Mouse (Mus musculus) frontal cortex, adult (tissue): ENCODE results near the gene 1700011L22Rik.

Experiments
- ATAC-seq: cut with Nextera tagmentation; 2 replicates; pipeline ENCODE4 v1.9.2; 2017; ENCODE audit warnings: mild to moderate bottlenecking, moderate library complexity, mixed read lengths; ENCODE audit not compliant: low TSS enrichment

1700011L22Rik gene

DNA sequence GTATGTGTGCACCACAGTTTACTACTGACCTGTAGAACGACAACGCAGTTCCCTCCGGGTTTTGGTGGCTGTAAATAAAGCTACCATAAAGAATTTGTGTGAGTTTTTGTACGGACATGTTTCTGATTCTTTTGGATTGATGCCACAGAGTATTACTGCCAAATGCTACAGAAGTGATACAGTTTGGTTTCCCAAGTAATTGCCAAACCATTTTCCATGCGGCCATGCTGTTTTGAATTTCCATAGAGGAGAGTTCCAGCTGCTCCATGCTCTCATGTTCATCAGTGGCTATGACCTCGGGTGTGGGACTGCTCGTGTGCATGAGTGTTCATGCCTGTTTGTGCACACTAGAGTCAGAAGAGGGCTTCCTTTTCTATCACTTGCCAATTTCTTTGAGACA lies 8.4 kb downstream of the 1700011L22Rik start:
- no peak for ATAC-seq

DNA sequence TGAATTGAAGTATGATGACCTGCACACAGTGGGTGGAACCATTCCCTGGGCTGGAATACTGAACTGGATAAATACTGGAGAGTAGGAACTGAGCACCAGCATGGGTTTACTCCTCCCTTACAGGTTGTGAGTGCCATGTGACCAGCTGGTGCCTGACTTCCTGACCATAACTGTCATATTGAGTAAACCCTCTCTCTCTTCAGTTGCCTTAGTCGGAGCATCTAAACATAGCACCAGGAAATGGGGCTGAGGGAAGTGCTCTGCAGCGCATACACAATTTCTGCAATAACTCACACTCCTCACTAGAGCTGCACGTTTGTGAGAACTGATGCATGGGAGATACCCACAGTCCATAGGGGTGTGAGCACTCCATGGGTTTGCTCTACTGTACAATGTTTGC lies 9.1 kb downstream of the 1700011L22Rik start:
- no peak for ATAC-seq

DNA sequence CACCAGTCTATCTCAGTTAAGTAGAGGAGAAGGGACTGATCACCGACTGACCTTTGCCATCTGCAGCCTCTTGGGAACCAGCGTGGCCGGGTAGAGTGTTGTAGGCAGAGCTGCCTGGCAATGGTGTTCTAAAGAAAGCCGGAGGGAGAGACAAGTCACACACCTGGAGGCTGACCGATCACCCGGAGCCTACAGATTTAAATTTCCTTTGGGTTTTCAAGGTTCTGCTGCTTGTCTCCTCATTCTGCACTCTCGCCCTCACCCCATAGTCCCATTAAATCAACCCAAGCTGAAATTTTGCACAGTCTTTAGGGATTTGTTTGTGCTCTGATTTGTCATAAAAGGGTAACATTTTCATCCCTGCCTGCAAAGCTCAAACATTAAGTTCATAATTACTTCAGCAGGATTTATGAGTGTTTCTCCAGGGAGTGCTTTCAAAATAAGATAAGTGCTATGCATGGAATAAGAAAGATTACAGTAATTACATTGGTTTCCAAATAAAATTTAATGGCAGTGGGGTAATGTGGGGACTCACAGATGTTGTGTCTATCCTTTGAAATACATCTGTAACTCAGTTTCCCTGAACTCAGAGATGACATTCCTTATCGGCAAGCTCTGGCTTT lies 19.0 kb downstream of the 1700011L22Rik start:
- ATAC-seq = no peak

DNA sequence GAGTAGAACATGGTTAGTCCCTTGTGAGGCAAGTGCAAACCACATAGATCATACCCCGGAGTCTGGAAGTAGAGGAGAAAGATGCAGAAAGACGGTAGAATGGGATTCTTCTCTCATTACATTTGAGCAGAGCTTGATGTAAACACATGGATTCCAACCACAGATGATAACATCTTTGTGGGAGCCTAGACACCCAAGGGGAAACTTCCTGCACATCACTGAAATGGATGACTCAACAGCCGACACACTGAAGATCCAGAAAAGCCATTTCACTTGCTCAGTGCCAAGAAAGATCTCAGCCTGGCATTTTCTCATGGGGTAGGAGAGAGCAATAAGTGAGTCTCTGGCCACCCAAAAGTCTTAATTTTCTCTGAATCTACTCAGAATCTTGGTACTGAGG lies 20.5 kb downstream of the 1700011L22Rik start:
- ATAC-seq = no peak

DNA sequence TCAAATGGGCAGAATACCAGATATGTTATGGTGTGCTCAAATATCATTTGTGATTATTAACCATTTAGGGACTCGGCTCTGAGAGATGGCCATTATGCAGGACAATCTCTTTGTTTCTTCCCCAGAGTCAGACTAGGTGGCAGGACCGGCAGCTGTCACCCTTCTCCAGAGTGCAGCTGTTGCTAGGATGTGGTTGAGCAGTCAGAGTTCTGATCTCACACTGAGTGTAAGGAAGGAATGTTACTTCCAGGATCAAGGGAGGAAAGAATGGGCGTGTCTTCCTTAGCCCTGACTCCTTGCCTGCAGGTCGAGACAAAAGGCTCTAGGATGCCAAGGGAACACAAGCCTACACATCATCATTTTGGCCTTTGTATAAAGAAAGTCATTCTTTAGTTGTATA lies 21.2 kb downstream of the 1700011L22Rik start:
- ATAC-seq = no peak

DNA sequence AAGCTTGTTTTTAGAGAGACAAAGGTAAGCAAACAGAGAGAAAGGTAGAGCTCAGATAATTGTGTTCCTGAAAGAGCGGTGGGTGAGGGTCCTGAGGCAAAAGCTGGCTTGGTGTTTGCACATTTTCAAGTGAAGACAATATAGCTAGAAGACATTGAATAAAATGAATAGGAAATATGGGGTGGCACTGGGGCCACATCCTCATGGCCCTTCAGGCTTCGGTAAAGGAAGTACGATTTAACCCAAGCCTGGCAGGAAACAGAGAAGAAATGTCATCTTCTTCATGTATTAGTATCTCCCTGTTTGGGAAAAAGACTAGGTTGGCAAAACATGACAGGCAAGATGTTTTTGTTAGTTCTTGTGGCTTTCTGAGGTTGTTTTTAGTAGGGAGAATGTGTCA lies 22.3 kb downstream of the 1700011L22Rik start:
- no peak for ATAC-seq

DNA sequence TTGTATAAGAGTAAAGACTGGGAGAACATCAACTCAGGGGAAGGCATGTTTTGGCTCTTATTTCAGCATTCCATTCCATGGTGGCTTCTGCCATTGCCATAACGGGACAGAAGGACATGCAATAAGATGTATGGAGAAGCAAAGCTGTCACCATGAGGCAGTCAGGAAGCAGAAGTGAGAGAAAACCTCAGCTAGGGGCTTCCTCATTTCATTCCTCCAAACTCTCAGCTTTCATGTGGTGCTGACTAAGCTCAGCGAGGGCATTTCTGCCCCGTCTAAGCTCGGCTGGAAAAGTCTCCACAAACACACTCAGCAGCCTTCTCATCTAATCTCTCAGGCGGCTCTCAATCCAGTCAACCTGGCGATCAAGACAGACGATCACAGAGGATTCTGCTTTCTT lies 22.8 kb downstream of the 1700011L22Rik start:
- no peak for ATAC-seq

DNA sequence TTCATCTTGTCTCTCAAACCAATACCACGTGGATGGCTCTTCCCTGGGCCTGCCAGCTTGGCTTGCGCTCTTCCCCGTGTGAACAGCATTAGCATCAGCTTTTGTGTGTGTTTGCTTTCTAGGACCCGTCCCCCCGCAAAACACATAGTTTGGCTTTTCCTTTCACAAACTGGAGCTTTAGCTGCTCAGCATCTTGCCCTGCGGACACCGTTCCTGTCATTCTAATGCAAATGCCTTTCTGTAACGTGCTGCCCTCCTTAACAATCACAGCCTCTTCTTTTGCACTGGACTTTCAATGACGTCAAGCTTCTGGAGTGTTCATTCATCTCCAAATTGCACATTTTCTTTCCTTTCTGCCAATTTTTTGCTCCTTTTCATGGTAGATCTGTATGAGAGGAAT lies 24.0 kb downstream of the 1700011L22Rik start:
- ATAC-seq = no peak

DNA sequence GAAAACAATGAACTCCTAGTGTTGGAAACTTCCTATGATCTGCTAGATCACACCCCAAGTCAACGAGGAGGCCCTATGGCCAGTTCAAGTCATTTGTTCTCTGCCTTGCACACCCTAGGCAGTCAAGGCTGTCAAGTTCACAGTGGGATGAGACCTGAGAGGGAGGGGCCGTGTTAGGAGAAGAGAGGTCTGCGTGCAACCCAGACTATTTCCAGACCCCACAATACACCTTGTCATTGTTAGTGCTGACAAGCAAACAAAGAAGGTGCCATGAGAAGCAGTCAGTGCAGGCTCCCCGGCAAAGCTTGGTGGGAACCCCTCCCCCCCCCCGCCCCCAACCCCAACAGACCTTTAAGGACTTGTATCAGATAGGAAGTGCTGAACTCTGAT lies 25.6 kb downstream of the 1700011L22Rik start:
- ATAC-seq = no peak

DNA sequence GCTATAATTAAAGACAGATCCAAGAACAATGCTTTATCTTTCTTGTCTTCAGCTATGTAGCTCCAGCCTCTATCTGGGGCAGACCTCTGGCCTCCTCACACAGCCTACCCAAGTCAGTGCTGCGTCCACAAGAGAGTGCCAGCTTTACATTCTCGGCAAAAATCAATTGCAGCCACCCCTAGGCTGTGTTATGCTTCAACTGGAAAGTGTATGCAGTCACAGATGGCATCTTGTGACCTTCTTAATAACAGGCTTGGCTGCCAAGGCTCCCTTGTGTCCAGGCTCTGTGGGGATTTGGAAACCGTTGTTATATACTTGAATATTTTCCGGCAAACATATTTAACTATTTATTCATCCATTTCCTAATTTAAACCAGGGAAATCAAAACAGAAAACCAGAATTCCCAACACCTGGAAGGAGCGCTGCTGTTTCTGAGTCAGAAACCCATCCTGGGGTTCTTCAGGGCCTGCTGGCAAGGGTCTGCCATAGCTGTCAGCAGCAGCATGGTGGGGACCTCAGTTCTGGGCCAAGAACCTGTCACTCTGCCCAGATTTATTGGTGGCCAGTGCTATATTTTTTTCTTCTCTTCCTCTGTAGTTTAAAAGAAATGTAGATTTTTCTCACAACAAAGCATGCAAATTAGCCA lies 26.1 kb downstream of the 1700011L22Rik start:
- ATAC-seq = no peak

DNA sequence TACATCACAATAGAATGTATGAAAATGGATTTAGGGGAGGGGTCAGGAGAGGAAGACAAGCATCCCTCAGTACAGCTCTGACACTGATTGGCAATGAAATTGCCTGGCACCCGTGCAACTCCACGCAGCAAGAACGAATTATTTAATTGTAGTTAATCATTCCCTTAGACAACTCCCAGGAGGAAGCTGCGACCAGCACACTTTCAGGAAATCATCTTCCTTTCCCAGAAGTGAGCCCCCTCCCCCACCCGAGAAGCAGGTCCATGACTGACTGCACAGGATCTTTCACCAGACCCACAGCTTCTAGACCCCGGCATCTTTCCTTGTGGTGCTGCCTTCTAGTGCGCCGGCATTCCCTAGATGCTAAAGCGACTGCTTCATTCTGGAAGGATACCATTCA lies 36.7 kb downstream of the 1700011L22Rik start:
- ATAC-seq = no peak

DNA sequence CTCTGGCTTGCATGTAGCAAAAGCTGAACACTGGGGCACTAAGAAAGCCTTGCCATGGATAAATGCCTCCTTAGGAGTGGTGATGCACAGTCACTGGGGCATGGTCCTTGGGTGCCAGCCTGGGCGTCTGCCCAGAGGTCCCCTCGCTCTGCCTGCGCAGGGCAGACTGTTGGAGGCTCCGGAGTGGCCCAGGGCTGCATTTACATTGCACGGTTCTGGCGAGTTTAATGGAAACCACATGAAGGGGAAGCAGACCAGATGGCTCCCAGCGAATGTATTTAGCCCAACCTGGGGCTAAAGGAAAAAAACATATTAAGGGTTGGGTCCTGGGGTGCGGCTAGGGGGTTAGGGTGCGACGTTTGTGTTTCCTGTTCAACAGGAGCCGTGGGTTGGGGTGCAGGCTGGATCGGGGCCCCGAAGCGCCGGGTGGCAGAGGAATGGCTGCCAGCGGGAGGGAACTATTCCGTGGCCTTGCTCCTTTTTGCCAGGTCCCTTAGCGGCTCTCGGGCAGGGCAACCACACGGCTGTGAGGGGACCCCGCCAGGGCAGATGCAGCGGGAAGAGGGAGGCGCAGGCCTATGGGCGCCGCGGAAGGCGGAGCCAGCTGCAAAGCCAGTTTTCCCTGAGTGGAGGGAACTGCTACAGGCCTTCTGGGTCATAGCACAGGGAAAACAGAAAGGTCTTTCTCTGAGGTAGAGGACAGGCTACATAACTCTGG lies 38.6 kb downstream of the 1700011L22Rik start:
- ATAC-seq = peak; percentile 51

DNA sequence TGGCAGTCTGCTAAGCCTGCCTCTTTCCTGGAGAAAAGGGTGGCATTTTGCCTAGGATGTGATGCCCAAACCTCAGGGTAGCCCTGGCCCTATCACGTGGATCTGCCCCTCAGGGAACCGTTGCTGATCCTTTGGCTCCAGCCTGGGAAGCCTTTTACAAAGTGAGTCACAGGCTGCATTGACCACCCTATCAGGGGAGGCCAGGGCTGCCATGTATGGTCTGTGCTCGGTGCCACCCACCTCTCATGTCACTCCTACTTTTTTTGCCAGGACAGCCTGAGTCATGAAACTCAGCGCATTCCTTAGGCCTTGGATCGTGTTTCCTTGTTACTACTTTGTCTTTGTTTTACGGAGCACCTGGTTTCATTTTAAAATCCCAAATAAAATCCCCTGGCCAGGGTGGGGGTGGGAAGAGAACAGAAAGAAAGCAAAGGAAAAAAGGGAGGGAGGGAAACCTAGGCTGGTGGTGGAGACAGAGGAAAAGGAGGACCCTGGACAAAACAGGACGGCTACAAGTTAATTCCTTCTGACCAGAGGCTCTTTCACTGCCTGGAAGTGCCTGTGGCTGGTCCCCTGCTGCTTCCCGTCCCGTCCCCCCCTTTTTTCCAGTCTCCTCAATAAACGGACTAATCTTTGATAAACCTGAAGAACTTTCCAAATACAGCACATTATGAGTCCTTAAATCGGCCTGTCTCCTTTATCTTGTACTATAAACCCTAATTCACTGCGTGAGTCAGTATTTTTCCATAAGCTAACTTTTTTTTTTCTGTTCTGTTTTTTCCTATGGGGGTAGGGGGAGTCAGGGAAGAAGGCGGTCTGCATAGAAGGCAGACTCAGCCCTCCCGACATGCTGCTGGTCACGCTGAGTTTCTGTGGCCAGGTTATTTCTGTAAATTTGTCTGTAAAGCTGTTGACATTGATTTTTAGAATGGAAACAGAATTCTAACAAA lies 39.4 kb downstream of the 1700011L22Rik start:
- peak; percentile 79 for ATAC-seq

DNA sequence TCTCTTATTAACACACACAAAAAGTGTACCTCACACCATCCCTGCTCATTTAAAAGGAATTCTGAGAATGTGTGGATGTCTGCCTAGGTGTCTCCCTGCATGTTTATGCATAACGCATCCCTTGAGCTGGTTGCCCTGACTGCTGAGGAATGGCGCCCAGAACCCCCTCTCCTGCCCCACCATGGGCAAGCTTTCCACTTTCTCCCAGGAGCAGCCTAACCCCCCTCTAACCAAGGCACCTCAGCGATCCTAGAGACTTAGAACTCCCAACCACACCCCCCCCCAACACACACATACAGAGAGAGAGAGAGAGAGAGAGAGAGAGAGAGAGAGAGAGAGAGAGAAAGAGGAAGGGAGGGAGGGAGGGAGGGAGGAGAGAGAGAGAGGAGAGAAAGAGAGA lies 40.2 kb downstream of the 1700011L22Rik start:
- no peak for ATAC-seq

DNA sequence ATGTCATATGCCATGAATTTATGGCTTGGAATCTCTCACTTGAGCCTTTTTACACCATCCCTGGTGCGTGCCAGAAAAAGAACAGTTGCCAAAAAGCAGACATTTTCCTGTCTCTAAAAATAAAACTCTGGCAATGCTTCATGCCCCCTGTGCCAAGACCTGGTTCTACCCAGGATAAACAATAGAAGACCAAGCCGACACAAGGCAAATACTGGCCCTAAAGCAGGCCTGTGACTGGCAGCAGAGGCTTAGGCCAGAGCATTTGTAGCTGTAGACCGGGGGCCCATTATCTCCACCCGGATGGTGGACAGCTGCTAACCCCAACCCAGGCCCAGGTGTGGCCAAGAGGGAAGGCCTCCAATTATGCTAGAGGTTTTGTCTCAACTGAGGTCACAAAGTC lies 41.5 kb downstream of the 1700011L22Rik start:
- ATAC-seq = no peak

DNA sequence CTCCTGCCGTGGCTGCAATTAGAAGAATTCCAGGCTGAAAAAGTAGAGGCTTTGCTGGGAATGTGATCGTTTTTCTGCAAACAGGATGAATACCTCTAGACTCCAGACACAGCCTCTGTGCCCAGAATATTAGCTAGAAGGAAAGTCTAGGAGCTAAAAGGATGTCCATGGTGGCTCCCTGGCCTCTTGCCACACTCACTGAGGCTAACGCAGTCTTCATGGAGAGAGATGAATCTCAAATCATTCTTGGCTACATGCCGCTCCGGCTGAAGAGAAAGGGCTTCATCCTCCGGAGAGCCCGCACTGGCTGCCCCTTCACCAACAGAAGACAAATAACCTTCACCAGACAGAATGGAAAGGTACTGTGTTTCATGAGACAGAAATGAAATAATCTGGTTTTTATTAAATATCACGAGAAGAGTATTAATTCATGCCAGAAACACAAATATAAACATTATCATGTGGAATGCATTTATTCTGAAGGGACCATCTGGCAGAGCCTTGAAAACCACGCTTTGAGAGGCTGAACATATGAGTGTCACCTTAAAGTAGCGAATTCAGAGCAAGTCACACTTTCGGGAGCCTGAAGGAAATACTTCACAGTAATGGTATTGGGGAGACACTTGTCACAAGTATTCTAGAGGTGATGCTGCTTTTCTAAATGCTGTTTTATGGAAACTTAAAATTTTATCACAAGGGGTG lies 46.8 kb downstream of the 1700011L22Rik start:
- ATAC-seq = no peak

DNA sequence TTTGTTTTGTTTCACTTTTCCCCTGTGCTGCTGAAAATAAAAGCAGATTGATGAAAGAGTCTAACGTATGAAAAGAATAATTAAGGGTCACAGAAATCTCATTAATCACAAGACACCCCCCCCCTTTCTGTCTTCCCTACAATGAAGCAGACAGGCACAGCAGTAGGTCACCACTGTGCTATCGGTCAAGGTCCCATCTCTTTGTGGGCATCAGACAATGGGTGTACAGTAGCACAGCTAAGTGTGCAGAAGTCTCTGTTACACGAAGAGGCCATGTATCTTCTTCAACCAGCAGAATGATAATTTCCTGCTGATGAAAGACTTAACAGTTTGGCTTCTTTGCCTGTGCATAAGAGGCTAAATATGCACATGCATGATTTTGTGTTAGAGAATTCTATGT lies 49.7 kb downstream of the 1700011L22Rik start:
- ATAC-seq = no peak

DNA sequence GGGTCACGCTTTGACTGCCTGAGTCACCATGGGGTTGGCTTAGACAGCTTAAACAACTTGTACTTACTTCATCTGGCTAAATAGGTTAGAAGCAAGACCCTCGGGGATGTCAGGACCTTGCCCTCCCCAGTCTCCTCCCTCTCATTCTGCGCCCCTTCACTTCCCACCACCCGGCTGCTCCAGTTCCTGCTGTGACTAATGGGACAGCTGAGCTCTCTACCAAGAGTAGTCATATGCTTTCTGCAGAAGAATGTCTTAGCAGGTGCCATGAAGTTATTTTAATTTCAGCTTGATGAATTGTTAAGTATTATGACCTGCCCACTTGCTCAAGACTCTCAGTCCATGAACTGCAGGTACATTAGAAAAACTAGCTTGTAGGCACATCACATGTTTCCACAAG lies 51.9 kb downstream of the 1700011L22Rik start:
- no peak for ATAC-seq

DNA sequence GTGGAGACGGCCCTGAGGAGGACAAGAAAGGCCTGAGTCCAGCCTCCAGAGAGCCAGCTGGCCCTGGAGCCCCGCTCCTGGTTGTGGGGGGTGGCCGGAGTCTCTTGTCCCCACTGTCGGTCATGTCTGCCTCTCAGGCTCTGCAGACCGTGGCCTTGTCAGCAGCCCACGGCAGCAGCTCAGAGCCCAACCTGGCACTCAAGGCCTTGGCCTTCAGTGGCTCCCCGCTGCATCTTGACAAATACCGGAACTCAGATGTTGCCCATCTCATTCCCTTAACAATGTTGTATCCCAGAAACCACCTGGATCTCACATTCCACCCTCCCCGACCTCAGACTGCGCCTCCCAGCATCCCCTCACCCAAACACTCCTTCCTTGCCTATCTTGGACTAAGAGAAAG lies 58.3 kb downstream of the 1700011L22Rik start:
- ATAC-seq = no peak

DNA sequence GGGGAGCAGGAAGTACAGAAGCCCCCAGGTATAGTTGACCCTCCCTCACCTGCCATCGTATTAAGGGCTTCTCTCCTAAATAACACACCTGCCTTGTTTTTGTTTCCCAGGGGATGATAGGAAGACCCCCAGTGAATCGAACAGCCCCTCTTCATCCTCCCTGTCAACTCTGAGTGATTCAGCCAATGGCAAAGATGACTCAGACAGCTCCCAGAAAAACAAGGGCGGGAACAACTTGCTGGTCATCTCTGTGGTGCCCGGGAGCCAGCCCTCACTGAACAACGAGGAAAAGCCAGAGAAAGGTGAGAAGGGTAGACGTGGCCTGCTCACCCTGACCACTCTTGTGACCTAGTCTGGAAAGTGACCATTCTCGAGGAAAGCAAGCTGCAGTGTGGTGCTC lies 62.9 kb downstream of the 1700011L22Rik start:
- ATAC-seq = no peak

DNA sequence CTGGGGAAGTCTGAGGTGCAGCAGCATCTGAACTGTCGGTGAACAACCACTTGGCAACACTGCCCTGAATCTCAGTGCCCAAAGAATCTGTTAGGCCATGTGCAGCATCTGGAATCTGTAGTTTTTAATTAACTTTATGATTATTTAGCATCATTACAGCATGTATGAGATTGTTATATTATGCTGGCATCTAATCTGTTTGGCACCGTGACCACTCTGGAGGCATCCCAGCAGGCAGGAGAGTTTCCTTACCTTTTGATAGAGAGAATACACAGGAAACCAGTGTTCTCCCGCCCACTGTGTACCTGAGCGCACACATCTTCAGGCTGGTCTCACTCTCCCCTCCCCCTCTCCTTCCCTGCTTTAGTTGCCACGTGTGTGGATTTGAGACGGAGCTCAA lies 68.7 kb downstream of the 1700011L22Rik start:
- ATAC-seq = no peak

DNA sequence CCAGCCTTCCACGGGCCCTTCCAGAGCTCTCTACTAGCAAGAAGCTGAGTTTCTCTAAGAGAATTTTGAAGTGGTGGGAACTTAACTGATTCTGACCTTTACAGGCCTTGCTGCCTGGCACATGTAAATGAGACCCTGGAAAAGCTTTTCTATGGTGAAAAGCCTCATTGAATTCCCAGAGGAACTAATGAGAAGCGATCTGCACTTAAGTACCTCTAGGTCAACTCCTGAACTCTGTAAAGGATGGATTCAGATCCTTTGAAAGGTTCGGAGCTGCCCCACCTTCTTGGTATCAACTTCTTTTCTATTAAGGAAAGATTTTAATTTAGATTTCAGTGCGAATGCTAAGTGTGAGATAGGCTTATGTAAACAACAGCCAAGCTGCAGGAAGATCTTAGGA lies 72.4 kb downstream of the 1700011L22Rik start:
- ATAC-seq = no peak
